Mouse (Mus musculus): ENCODE data around the gene Nxnl2. TPM values are rescaled to one million over a fixed set of nuclear protein-coding genes. Genes with fewer than 3 reads are reported as not detected.
A peak's percentile ranks its signal among the peaks of the same experiment; 100 is the strongest.
"Not testable (repeated sequence)": the region's sequence is repeated elsewhere in the genome, so short reads cannot be mapped to it uniquely, and the experiment has no call there.

Nxnl2 gene
- polyA plus RNA-seq, 1 experiment from 2014 or later = 6.0 TPM

GRCm38 (mm10) chr13:51193893-51194292 is 23.1 kb downstream of the Nxnl2 start:
- H3K4me3 ChIP-seq (ENCODE audit: low read length) = no peak overlapping the region
- 94% methylated on average over 15 of the region's 15 CpGs for WGBS
- no peaks in the 10 kb centered on the region for H3K9me3 ChIP-seq (ENCODE audit: control insufficient read depth, low read length)
- ATAC-seq = no peak
- H3K9ac ChIP-seq (ENCODE audit: low read depth, low read length) = no peak overlapping the region
- H3K36me3 ChIP-seq (ENCODE audit: control insufficient read depth, insufficient read depth, low read length) = no peaks in the 10 kb centered on the region
- H3K27ac ChIP-seq (ENCODE audit: low read depth, low read length) = no peak overlapping the region
- no peaks in the 10 kb centered on the region for H3K4me1 ChIP-seq (ENCODE audit: control insufficient read depth, insufficient read depth, low read depth, low read length)
- no peaks in the 10 kb centered on the region for H3K27me3 ChIP-seq (replicated peaks; ENCODE audit: control insufficient read depth, insufficient read depth, low read length)
- H3K4me2 ChIP-seq (ENCODE audit: low read length) = no peak overlapping the region

- WGBS = 92% methylated on average over 3 of the region's 3 CpGs
- no peak overlapping the region for H3K9ac ChIP-seq (ENCODE audit: low read depth, low read length)
- H3K27ac ChIP-seq (ENCODE audit: low read depth, low read length) = no peak overlapping the region
- ATAC-seq = no peak
- no peaks in the 10 kb centered on the region for H3K9me3 ChIP-seq (ENCODE audit: control insufficient read depth, low read length)
- no peak overlapping the region for H3K4me3 ChIP-seq (ENCODE audit: low read length)
- H3K4me2 ChIP-seq (ENCODE audit: low read length) = no peak overlapping the region
- H3K4me1 ChIP-seq (ENCODE audit: control insufficient read depth, insufficient read depth, low read depth, low read length) = no peaks in the 10 kb centered on the region
- no peaks in the 10 kb centered on the region for H3K27me3 ChIP-seq (replicated peaks; ENCODE audit: control insufficient read depth, insufficient read depth, low read length)
- no peaks in the 10 kb centered on the region for H3K36me3 ChIP-seq (ENCODE audit: control insufficient read depth, insufficient read depth, low read length)
Measured at GRCm38 (mm10) chr13:51197699-51198098, 26.9 kb downstream of the Nxnl2 start.

GRCm38 (mm10) chr13:51198186-51198585 is 27.4 kb downstream of the Nxnl2 start:
- Histone ChIP-seq H3K9ac (ENCODE audit: low read depth, low read length) (no peak overlapping the region), H3K36me3 (ENCODE audit: control insufficient read depth, insufficient read depth, low read length) (no peaks in the 10 kb centered on the region), H3K9me3 (ENCODE audit: control insufficient read depth, low read length) (no peaks in the 10 kb centered on the region), H3K4me2 (ENCODE audit: low read length) (no peak overlapping the region), H3K4me1 (ENCODE audit: control insufficient read depth, insufficient read depth, low read depth, low read length) (no peaks in the 10 kb centered on the region), H3K27ac (ENCODE audit: low read depth, low read length) (no peak overlapping the region), H3K27me3 (replicated peaks; ENCODE audit: control insufficient read depth, insufficient read depth, low read length) (no peaks in the 10 kb centered on the region), H3K4me3 (ENCODE audit: low read length) (no peak overlapping the region)
- WGBS = 57% methylated on average over 5 of the region's 5 CpGs
- ATAC-seq = no peak

- not testable (repeated sequence) for H3K27ac ChIP-seq (ENCODE audit: low read depth, low read length); H3K9ac ChIP-seq (ENCODE audit: low read depth, low read length); H3K36me3 ChIP-seq (ENCODE audit: control insufficient read depth, insufficient read depth, low read length); H3K27me3 ChIP-seq (replicated peaks; ENCODE audit: control insufficient read depth, insufficient read depth, low read length); H3K9me3 ChIP-seq (ENCODE audit: control insufficient read depth, low read length); H3K4me1 ChIP-seq (ENCODE audit: control insufficient read depth, insufficient read depth, low read depth, low read length)
- peak; percentile 62 for ATAC-seq
- Histone ChIP-seq H3K4me2 (ENCODE audit: low read length) (peak overlapping the region; percentile 63), H3K4me3 (ENCODE audit: low read length) (peak overlapping the region; percentile 36)
- 50% methylated on average over 25 of the region's 36 CpGs for WGBS
Measured at GRCm38 (mm10) chr13:51201985-51202843, 31.4 kb downstream of the Nxnl2 start.

GRCm38 (mm10) chr13:51202844-51203173 is 32.0 kb downstream of the Nxnl2 start:
- H3K27me3 ChIP-seq (replicated peaks; ENCODE audit: control insufficient read depth, insufficient read depth, low read length); H3K27ac ChIP-seq (ENCODE audit: low read depth, low read length); H3K9me3 ChIP-seq (ENCODE audit: control insufficient read depth, low read length); H3K4me1 ChIP-seq (ENCODE audit: control insufficient read depth, insufficient read depth, low read depth, low read length); H3K36me3 ChIP-seq (ENCODE audit: control insufficient read depth, insufficient read depth, low read length): not testable (repeated sequence)
- ATAC-seq = peak; percentile 72
- Histone ChIP-seq H3K4me3 (ENCODE audit: low read length) (peak overlapping the region; percentile 36), H3K4me2 (ENCODE audit: low read length) (peak overlapping the region; percentile 63), H3K9ac (ENCODE audit: low read depth, low read length) (peak overlapping the region; percentile 60)
- WGBS = 4% methylated on average over 18 of the region's 28 CpGs

- no peak for ATAC-seq
Measured at GRCm38 (mm10) chr13:51203467-51203866, 32.6 kb downstream of the Nxnl2 start.

GRCm38 (mm10) chr13:51204081-51204480 is 33.3 kb downstream of the Nxnl2 start:
- not testable (repeated sequence) for H3K4me1 ChIP-seq (ENCODE audit: control insufficient read depth, insufficient read depth, low read depth, low read length); H3K9me3 ChIP-seq (ENCODE audit: control insufficient read depth, low read length); H3K36me3 ChIP-seq (ENCODE audit: control insufficient read depth, insufficient read depth, low read length); ATAC-seq; H3K27me3 ChIP-seq (replicated peaks; ENCODE audit: control insufficient read depth, insufficient read depth, low read length); H3K4me2 ChIP-seq (ENCODE audit: low read length); H3K9ac ChIP-seq (ENCODE audit: low read depth, low read length); H3K27ac ChIP-seq (ENCODE audit: low read depth, low read length); H3K4me3 ChIP-seq (ENCODE audit: low read length)
- WGBS = 91% methylated on average over 11 of the region's 11 CpGs

More at GRCm38 (mm10) chr13:51203467-51203866, 32.6 kb downstream of the Nxnl2 start:
- 89% methylated on average over 8 of the region's 8 CpGs for WGBS
- Histone ChIP-seq H3K27me3 (replicated peaks; ENCODE audit: control insufficient read depth, insufficient read depth, low read length) (no peaks in the 10 kb centered on the region), H3K27ac (ENCODE audit: low read depth, low read length) (no peak overlapping the region), H3K4me3 (ENCODE audit: low read length) (no peak overlapping the region), H3K4me2 (ENCODE audit: low read length) (no peak overlapping the region), H3K9me3 (ENCODE audit: control insufficient read depth, low read length) (no peaks in the 10 kb centered on the region), H3K9ac (ENCODE audit: low read depth, low read length) (no peak overlapping the region), H3K4me1 (ENCODE audit: control insufficient read depth, insufficient read depth, low read depth, low read length) (no peaks in the 10 kb centered on the region), H3K36me3 (ENCODE audit: control insufficient read depth, insufficient read depth, low read length) (no peaks in the 10 kb centered on the region)

- Histone ChIP-seq H3K4me3 (ENCODE audit: low read length) (no peak overlapping the region), H3K9me3 (ENCODE audit: control insufficient read depth, low read length) (no peaks in the 10 kb centered on the region), H3K27ac (ENCODE audit: low read depth, low read length) (no peak overlapping the region), H3K4me2 (ENCODE audit: low read length) (no peak overlapping the region), H3K4me1 (ENCODE audit: control insufficient read depth, insufficient read depth, low read depth, low read length) (no peaks in the 10 kb centered on the region), H3K36me3 (ENCODE audit: control insufficient read depth, insufficient read depth, low read length) (no peaks in the 10 kb centered on the region), H3K9ac (ENCODE audit: low read depth, low read length) (no peak overlapping the region), H3K27me3 (replicated peaks; ENCODE audit: control insufficient read depth, insufficient read depth, low read length) (no peaks in the 10 kb centered on the region)
- WGBS = 68% methylated on average over 12 of the region's 12 CpGs
- peak; percentile 87 for ATAC-seq
Measured at GRCm38 (mm10) chr13:51207965-51208364, 37.1 kb downstream of the Nxnl2 start.

- ATAC-seq = peak; percentile 93
- H3K36me3 ChIP-seq (ENCODE audit: control insufficient read depth, insufficient read depth, low read length) = no peaks in the 10 kb centered on the region
- 59% methylated on average over 18 of the region's 18 CpGs for WGBS
- no peak overlapping the region for H3K4me3 ChIP-seq (ENCODE audit: low read length)
- H3K27me3 ChIP-seq (replicated peaks; ENCODE audit: control insufficient read depth, insufficient read depth, low read length) = no peaks in the 10 kb centered on the region
- H3K4me1 ChIP-seq (ENCODE audit: control insufficient read depth, insufficient read depth, low read depth, low read length) = no peaks in the 10 kb centered on the region
- H3K4me2 ChIP-seq (ENCODE audit: low read length) = no peak overlapping the region
- H3K9me3 ChIP-seq (ENCODE audit: control insufficient read depth, low read length) = no peaks in the 10 kb centered on the region
- no peak overlapping the region for H3K9ac ChIP-seq (ENCODE audit: low read depth, low read length)
- H3K27ac ChIP-seq (ENCODE audit: low read depth, low read length) = no peak overlapping the region
Measured at GRCm38 (mm10) chr13:51208378-51209100, 37.7 kb downstream of the Nxnl2 start.
